Mouse (Mus musculus) liver, postnatal 0 days (tissue): ENCODE data around the gene Mfap3l. TPM values are rescaled to one million over a fixed set of nuclear protein-coding genes. Genes with fewer than 3 reads are reported as not detected.
A peak's percentile ranks its signal among the peaks of the same experiment; 100 is the strongest.
"Not testable (repeated sequence)": the region's sequence is repeated elsewhere in the genome, so short reads cannot be mapped to it uniquely, and the experiment has no call there.

Source experiments
- ATAC-seq: fragments of 200-750 bp; cut with Nextera tagmentation; 2 replicates; pipeline ENCODE4 v1.8.0; 2017; ENCODE audit warnings: mild to moderate bottlenecking, moderate library complexity
- DNase-seq: peaks from one replicate; pipeline ENCODE4 v3.0.0-alpha.2; 2016
- H3K27ac ChIP-seq: fragments of 300-500 bp; sonication (generic); 2 replicates; pipeline ENCODE4 v1.5.1; 2014; ENCODE audit warnings: antibody characterized with exemption, moderate library complexity, mild to moderate bottlenecking, low read depth
- H3K27me3 ChIP-seq: fragments of 300-500 bp; sonication (generic); 2 replicates; pipeline ENCODE4 v1.6.1; 2014; ENCODE audit warnings: low read length, control low read depth, mixed read lengths; ENCODE audit not compliant: insufficient read depth
- H3K36me3 ChIP-seq: fragments of 300-500 bp; sonication (generic); replicated peaks from 2 replicates; pipeline ENCODE4 v1.6.1; 2014; ENCODE audit warnings: mild to moderate bottlenecking, control low read depth, low read length, moderate library complexity, mixed read lengths; ENCODE audit not compliant: insufficient read depth
- H3K4me1 ChIP-seq: fragments of 300-500 bp; sonication (generic); 2 replicates; pipeline ENCODE4 v1.6.1; 2014; ENCODE audit warnings: antibody characterized with exemption, mild to moderate bottlenecking, control low read depth; ENCODE audit not compliant: insufficient read depth
- H3K4me2 ChIP-seq: fragments of 300-500 bp; sonication (generic); 2 replicates; pipeline ENCODE4 v1.6.1; 2014; ENCODE audit warnings: low read depth, mild to moderate bottlenecking, low read length, moderate library complexity, mixed read lengths
- H3K4me3 ChIP-seq: fragments of 300-500 bp; sonication (generic); 2 replicates; pipeline ENCODE4 v1.5.1; 2014; ENCODE audit warnings: low read depth, low read length
- H3K9ac ChIP-seq: fragments of 300-500 bp; sonication (generic); replicated peaks from 2 replicates; pipeline ENCODE4 v1.6.1; 2014; ENCODE audit warnings: mild to moderate bottlenecking, moderate library complexity
- H3K9me3 ChIP-seq: fragments of 300-500 bp; sonication (generic); 2 replicates; pipeline ENCODE4 v1.6.1; 2016; ENCODE audit warnings: mild to moderate bottlenecking, control low read depth, low read length, mixed read lengths
- CTCF ChIP-seq: sonication (generic); IDR thresholded peaks from 2 replicates; pipeline ENCODE4 v1.5.1; 2016; ENCODE audit warnings: antibody characterized with exemption, low read depth
- EP300 ChIP-seq: IDR thresholded peaks from 2 replicates; pipeline ENCODE4 v1.6.1; 2016; ENCODE audit warnings: antibody characterized with exemption, low read depth, mild to moderate bottlenecking
- WGBS: fragments of 180-500 bp; shearing (Covaris S2); extraction: QIAGEN DNeasy Blood & Tissue Kit; methylation state at CpG from one replicate; pipeline ENCODE4 v1.1.7; 2014; ENCODE audit not compliant: insufficient replicate concordance; 5-methylcytosine and 5-hydroxymethylcytosine counted together
- polyA plus RNA-seq: library from polyadenylated mRNA; unstranded; fragments of >200 nt; fragmentation: Nextera tagmentation; extraction: Ambion mirVana; gene quantifications from 2 replicates; pipeline ENCODE4 v1.2.1, GENCODE M21; 2015

Mfap3l gene
- 0.27 and 0.40 TPM in 2 replicates for polyA plus RNA-seq

- Histone ChIP-seq H3K9me3 (no peaks in the 10 kb centered on the region), H3K4me2 (peak within 1 kb of the TSS; percentile 91), H3K36me3 (no peaks in the 10 kb centered on the region), H3K4me1 (peaks cover 12% of the 10 kb centered on the region), H3K27me3 (peaks cover 26% of the 10 kb centered on the region), H3K4me3 (peak within 1 kb of the TSS; percentile 51), H3K27ac (no peak within 1 kb of the TSS; the same call in 1 of the 2 replicates), H3K9ac (peak within 1 kb of the TSS; percentile 45)
- TF ChIP-seq CTCF (peak; percentile 23; the same call in 1 of the 2 replicates), EP300 (no peak)
- WGBS, result 3% methylated on average over 60 of the region's 60 CpGs
- DNase-seq (peak; percentile 88), ATAC-seq (peak; percentile 99)
These were observed at the start of gene Mfap3l for GRCm38 (mm10) chr8:60632250-60632932. Gene Mfap3l, plus strand, starts transcription at chr8:60632827.

GRCm38 (mm10) chr8:60583369-60583768, 49.3 kb upstream of the Mfap3l start:
- H3K4me3 ChIP-seq, result no peak overlapping the region
- H3K27me3 ChIP-seq, result no peaks in the 10 kb centered on the region
- DNase-seq (no peak), ATAC-seq (no peak)
- H3K36me3 ChIP-seq, result no peaks in the 10 kb centered on the region
- H3K4me1 ChIP-seq, result no peaks in the 10 kb centered on the region
- H3K27ac ChIP-seq, result no peak overlapping the region
- H3K4me2 ChIP-seq, result no peak overlapping the region
- TF ChIP-seq CTCF, result no peak
- no peaks in the 10 kb centered on the region for H3K9me3 ChIP-seq
- H3K9ac ChIP-seq, result no peak overlapping the region
- WGBS, result 78% methylated on average over 2 of the region's 2 CpGs

DNA sequence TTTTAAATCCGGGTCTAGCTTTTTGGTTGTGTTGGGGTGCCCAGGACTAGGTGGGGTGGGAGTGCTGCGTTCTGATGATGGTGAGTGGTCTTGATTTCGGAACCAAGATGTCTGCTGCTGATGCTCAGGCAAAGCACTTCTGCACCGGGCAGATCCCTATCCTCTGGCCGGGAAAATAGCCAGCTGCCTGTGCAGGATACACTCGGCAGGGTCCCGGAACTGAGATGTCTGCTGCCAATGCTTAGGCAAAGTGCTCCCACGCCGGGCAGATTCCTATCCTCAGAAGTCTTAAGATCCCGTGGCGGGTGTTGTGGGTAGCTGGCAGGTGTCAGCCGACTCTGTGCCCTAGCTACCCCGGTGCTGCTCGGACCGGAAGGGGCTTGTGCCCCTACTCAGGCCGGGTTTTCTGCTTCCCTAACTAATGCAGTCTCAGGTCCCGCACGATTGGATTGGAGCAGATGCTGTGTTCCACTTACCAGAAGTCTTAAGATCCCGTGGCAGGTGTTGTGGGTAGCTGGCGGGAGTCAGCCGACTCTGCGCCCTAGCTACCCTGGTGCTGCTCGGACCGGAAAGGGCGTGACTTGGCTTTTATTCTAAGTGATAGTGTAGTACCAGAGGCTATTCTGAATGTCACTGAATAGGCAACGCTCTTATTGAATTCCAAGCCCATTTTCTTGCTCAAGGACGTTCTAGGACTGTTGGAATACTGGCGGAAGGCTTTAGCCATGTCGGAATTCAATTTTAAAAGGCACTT, 41.1 kb upstream of the Mfap3l start:
- not testable (repeated sequence) for H3K36me3 ChIP-seq, H3K9ac ChIP-seq, ATAC-seq, H3K27ac ChIP-seq, H3K4me3 ChIP-seq, H3K27me3 ChIP-seq, H3K9me3 ChIP-seq, DNase-seq, H3K4me2 ChIP-seq, H3K4me1 ChIP-seq
- 82% methylated on average over 29 of the region's 29 CpGs for WGBS

- Histone ChIP-seq H3K4me1 (no peaks in the 10 kb centered on the region), H3K9me3 (no peaks in the 10 kb centered on the region), H3K27ac (no peak overlapping the region), H3K9ac (no peak overlapping the region), H3K4me2 (no peak overlapping the region), H3K36me3 (no peaks in the 10 kb centered on the region), H3K27me3 (no peaks in the 10 kb centered on the region), H3K4me3 (no peak overlapping the region)
- DNase-seq (peak; percentile 53), ATAC-seq (peak; percentile 81)
- TF ChIP-seq CTCF, result peak; percentile 67
- no peak for TF ChIP-seq EP300
- WGBS, result 65% methylated on average over 3 of the region's 3 CpGs
These were observed 37.9 kb upstream of the Mfap3l start for GRCm38 (mm10) chr8:60594761-60595160.

DNA sequence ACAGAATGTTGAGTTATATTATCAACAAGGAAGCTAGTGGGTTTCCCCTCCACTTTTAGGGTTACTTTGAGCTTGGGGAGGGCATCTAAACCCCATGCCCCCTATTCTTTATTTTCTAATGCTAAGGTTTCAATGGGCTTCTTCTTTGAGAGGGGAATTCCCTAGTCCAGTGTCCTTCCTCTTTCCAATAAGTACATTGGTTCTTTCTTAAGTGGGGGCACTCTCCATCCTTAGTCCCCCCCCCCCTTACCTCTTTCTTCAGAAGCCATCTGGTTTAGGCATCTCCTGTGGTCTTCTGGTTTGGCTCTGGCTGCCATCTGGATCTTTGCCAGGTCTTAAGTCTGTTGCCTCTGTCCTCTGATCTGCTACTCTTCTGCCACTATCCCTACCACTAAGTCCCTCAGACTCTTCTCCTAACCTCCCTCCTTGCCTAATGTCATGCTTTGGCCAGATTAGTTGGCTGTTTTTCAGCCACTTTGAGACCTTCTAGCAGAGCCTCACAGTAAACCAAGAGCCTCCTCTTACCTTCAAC, 21.0 kb upstream of the Mfap3l start:
- ATAC-seq, result no peak
- DNase-seq, result no peak
- no peaks in the 10 kb centered on the region for H3K36me3 ChIP-seq
- H3K4me3 ChIP-seq, result no peak overlapping the region
- H3K4me2 ChIP-seq, result no peak overlapping the region
- no peaks in the 10 kb centered on the region for H3K27me3 ChIP-seq
- H3K9me3 ChIP-seq, result no peaks in the 10 kb centered on the region
- no peak overlapping the region for H3K9ac ChIP-seq
- TF ChIP-seq CTCF, result no peak
- TF ChIP-seq EP300, result no peak
- H3K4me1 ChIP-seq, result no peaks in the 10 kb centered on the region
- H3K27ac ChIP-seq, result no peak overlapping the region

DNA sequence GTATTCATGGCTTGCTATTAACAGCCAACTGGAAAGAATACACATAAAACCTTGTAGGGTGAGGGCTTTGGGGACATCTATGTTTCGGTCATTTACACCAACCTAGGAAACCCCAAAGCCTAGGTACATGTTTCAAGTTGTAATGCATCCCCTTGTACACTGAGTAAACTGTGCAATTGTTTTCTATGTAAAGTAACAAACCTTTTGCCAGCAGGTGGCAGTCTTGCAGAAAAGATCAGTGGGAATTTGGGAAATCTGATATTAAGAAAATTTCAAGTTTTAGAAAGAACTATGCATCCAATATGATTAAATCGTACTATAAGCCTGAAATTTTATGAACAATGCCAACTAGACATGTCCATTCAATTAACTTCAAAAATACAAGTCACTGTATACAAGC, 15.7 kb upstream of the Mfap3l start:
- TF ChIP-seq CTCF, result peak; percentile 62
- no peak for TF ChIP-seq EP300
- H3K27me3 ChIP-seq, result no peaks in the 10 kb centered on the region
- H3K27ac ChIP-seq, result no peak overlapping the region
- no peaks in the 10 kb centered on the region for H3K9me3 ChIP-seq
- H3K4me2 ChIP-seq, result no peak overlapping the region
- ATAC-seq (no peak), DNase-seq (peak; percentile 25)
- no peak overlapping the region for H3K4me3 ChIP-seq
- H3K36me3 ChIP-seq, result no peaks in the 10 kb centered on the region
- H3K4me1 ChIP-seq, result no peaks in the 10 kb centered on the region
- H3K9ac ChIP-seq, result no peak overlapping the region
- 23% methylated on average over 2 of the region's 2 CpGs for WGBS
